Mouse (Mus musculus): ENCODE data around the gene Tbx18. TPM values are rescaled to one million over a fixed set of nuclear protein-coding genes. Genes with fewer than 3 reads are reported as not detected.

Tbx18 gene
- not detected in 2 replicates for total RNA-seq (2012; rRNA removed)
- not detected in 2 replicates for total RNA-seq (2014; rRNA removed)
- not detected in 2 replicates for polyA plus RNA-seq (2012; ENCODE audit: insufficient read length, low read depth)

GRCm38 (mm10) chr9:87730961-87731535, at the start of gene Tbx18:
TSS of gene Tbx18 (minus strand) at chr9:87731260.
- H3K36me3 ChIP-seq (replicated peaks in 1 of 2; ENCODE audit: control insufficient read depth in 1 of 2, insufficient read depth in 1 of 2, low read length in 1 of 2): no peaks in the 10 kb centered on the region
- DNase-seq (ENCODE audit: extremely low read depth): no peak
- H3K27ac ChIP-seq (ENCODE audit: insufficient read depth, low read depth): no peak within 1 kb of the TSS
- H3K4me2 ChIP-seq (ENCODE audit: insufficient read depth, low read depth, poor library complexity, severe bottlenecking): no peak within 1 kb of the TSS
- in situ Hi-C loops (cut with MboI; ENCODE audit: low pct_ligation_motif_present, low pct_unique_long_range_greater_than_20kb, low sequenced_read_pairs) (no loop called here), dilution Hi-C loops (cut with MboI; ENCODE audit: extremely low pct_ligation_motif_present, extremely low pct_unique_long_range_greater_than_20kb, low sequenced_read_pairs) (no loop called here)
- no peaks in the 10 kb centered on the region for H3K27me3 ChIP-seq (replicated peaks)
- no peak for TF ChIP-seq PAX5 (IDR thresholded peaks at IDR 0.05; ENCODE audit: low read length)
- TF ChIP-seq ZC3H11A (IDR thresholded peaks at IDR 0.05; ENCODE audit: low read depth, low read length): no peak
- no peak for TF ChIP-seq BHLHE40 (IDR thresholded peaks at IDR 0.05; ENCODE audit: low read depth, low read length)
- no peak for TF ChIP-seq GABPA (IDR thresholded peaks at IDR 0.05; ENCODE audit: insufficient replicate concordance, low read depth, low read length)
- no peak for TF ChIP-seq ETS1 (conservative IDR thresholded peaks at IDR 0.05; ENCODE audit: low read depth, low read length)
- no peak for TF ChIP-seq IRF4 (IDR thresholded peaks at IDR 0.05; ENCODE audit: low read depth, low read length)
- TF ChIP-seq ELF1 (IDR thresholded peaks at IDR 0.05; ENCODE audit: low read depth, low read length): no peak
- no peak for TF ChIP-seq ZMIZ1 (IDR thresholded peaks at IDR 0.05; ENCODE audit: low read depth, low read length)
- TF ChIP-seq POLR2AphosphoS2 (IDR thresholded peaks at IDR 0.05; ENCODE audit: low read depth, low read length): no peak
- no peak for TF ChIP-seq RAD21 (IDR thresholded peaks at IDR 0.05; ENCODE audit: low read depth, low read length)
- no peak for TF ChIP-seq CHD2 (IDR thresholded peaks at IDR 0.05; ENCODE audit: low read length)
- TF ChIP-seq ZKSCAN1 (IDR thresholded peaks at IDR 0.05; ENCODE audit: borderline replicate concordance, low read depth, low read length): no peak
- no peak for TF ChIP-seq UBTF (IDR thresholded peaks at IDR 0.05; ENCODE audit: low read depth, low read length)
- TF ChIP-seq MXI1 (IDR thresholded peaks at IDR 0.05; ENCODE audit: low read depth, low read length): no peak
- TF ChIP-seq POLR2A (IDR thresholded peaks at IDR 0.05; ENCODE audit: low read depth, low read length): no peak
- TF ChIP-seq KAT2A (IDR thresholded peaks at IDR 0.05; ENCODE audit: insufficient replicate concordance, low read length): no peak
- no peak for TF ChIP-seq NRF1 (IDR thresholded peaks at IDR 0.05; ENCODE audit: low read depth, low read length)
- no peak for TF ChIP-seq USF1 (IDR thresholded peaks at IDR 0.05; ENCODE audit: low read depth, low read length)
- no peak for TF ChIP-seq MAFK (IDR thresholded peaks at IDR 0.05; ENCODE audit: insufficient replicate concordance, low read length)
- peaks cover 23% of the 10 kb centered on the region for H3K9me3 ChIP-seq (replicated peaks; ENCODE audit: low read length)
- no peaks in the 10 kb centered on the region for H3K4me1 ChIP-seq (ENCODE audit: control insufficient read depth in 1 of 2, insufficient read depth in 2 of 2)
- H3K79me2 ChIP-seq (replicated peaks; ENCODE audit: control insufficient read depth, extremely low read depth, insufficient read depth, poor library complexity, severe bottlenecking): no peaks in the 10 kb centered on the region
- no peak within 1 kb of the TSS for H3K9ac ChIP-seq (ENCODE audit: insufficient read depth, low read depth)
- no peak within 1 kb of the TSS for H3K4me3 ChIP-seq (replicated peaks in 1 of 3; ENCODE audit: low read depth in 2 of 3, low read length in 2 of 3, poor library complexity in 1 of 3)

GRCm38 (mm10) chr9:87773951-87774350, 42.9 kb upstream of the Tbx18 start:
- no peak for DNase-seq (ENCODE audit: extremely low read depth)
- H3K4me1 ChIP-seq (ENCODE audit: control insufficient read depth in 1 of 2, insufficient read depth in 2 of 2): peaks cover 0 to 16% of the 10 kb centered on the region in 2 experiments; a peak in 2 of 4 replicates
- TF ChIP-seq JUND (conservative IDR thresholded peaks at IDR 0.05; ENCODE audit: low read depth, low read length) (no peak), RCOR1 (conservative IDR thresholded peaks at IDR 0.05; ENCODE audit: low read depth, low read length) (no peak), RAD21 (IDR thresholded peaks at IDR 0.05; ENCODE audit: low read depth, low read length) (no peak)
- no peak overlapping the region for H3K27ac ChIP-seq (ENCODE audit: insufficient read depth, low read depth)
- no peak overlapping the region for H3K4me3 ChIP-seq (replicated peaks in 1 of 3; ENCODE audit: low read depth in 2 of 3, low read length in 2 of 3, poor library complexity in 1 of 3)
- no peaks in the 10 kb centered on the region for H3K36me3 ChIP-seq (replicated peaks in 1 of 2; ENCODE audit: control insufficient read depth in 1 of 2, insufficient read depth in 1 of 2, low read length in 1 of 2)
- no peak overlapping the region for H3K9ac ChIP-seq (ENCODE audit: insufficient read depth, low read depth)
- in situ Hi-C loops (cut with MboI; ENCODE audit: low pct_ligation_motif_present, low pct_unique_long_range_greater_than_20kb, low sequenced_read_pairs): no loop called here
- no peak overlapping the region for H3K4me2 ChIP-seq (ENCODE audit: insufficient read depth, low read depth, poor library complexity, severe bottlenecking)
- dilution Hi-C loops (cut with MboI; ENCODE audit: extremely low pct_ligation_motif_present, extremely low pct_unique_long_range_greater_than_20kb, low sequenced_read_pairs): no loop called here
- H3K79me2 ChIP-seq (replicated peaks; ENCODE audit: control insufficient read depth, extremely low read depth, insufficient read depth, poor library complexity, severe bottlenecking): no peaks in the 10 kb centered on the region
- no peaks in the 10 kb centered on the region for H3K9me3 ChIP-seq (replicated peaks; ENCODE audit: low read length)
- no peaks in the 10 kb centered on the region for H3K27me3 ChIP-seq (replicated peaks)

All from CH12.LX (cell line).